Mouse (Mus musculus) testis, adult 2 months (tissue): ENCODE results near the gene Hspbp1.

Experiments
- CTCF ChIP-seq: fragments of 200-500 bp; IDR thresholded peaks from 2 replicates; pipeline ENCODE4 v1.5.1; 2012; ENCODE audit warnings: low read depth, mild to moderate bottlenecking, inconsistent platforms, low read length, moderate library complexity; ENCODE audit not compliant: control insufficient read depth, insufficient read depth, insufficient replicate concordance
- POLR2A ChIP-seq: fragments of 200-500 bp; IDR thresholded peaks from 2 replicates; pipeline ENCODE4 v1.6.1; 2012; ENCODE audit warnings: low read depth, mild to moderate bottlenecking, inconsistent platforms, low read length, moderate library complexity; ENCODE audit not compliant: control insufficient read depth

DNA sequence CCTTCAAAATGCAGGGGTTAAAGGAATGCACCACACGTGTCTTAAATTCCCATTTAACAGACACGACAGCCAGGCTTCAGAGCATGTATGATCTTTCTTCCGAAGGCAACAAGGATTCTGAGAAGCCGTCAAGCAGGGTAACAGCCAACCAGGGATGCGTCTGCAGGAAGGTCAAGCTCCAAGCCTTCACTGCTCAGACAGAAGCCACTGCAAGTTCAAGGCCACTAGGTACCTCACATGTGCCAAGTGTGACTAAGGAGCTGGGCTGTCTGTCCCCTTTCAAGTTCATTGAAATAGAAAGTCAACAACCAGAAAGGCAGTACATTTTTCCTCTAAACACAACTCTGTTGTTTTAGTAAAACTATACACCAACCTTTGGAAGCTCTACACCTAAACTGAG lies 18.0 kb downstream of the Hspbp1 start:
- TF ChIP-seq POLR2A (no peak), CTCF (no peak)
